Mouse (Mus musculus) layer of hippocampus, adult 8-10 months (tissue): ENCODE results near the gene Pnmt. TPM values are rescaled to one million over a fixed set of nuclear protein-coding genes. Genes with fewer than 3 reads are reported as not detected.

Experiments used
- DNase-seq, 2 experiments: peaks; one replicate each; pipeline ENCODE4 v3.0.0; 2022; ENCODE audit warnings: low spot score in 2 of 2
- total RNA-seq, 4 experiments: library from RNA; stranded (reverse); gene quantifications; 2 replicates each; pipeline ENCODE4 v1.2.4; 2022

Gene Pnmt
- total RNA-seq, 4 experiments from 2014 or later, result 0.37 to 1.5 (median 1.3) TPM; not detected in 1

GRCm38 (mm10) chr11:98412797-98413301 is 26.6 kb downstream of the Pnmt start:
- DNase-seq, result no peak

GRCm38 (mm10) chr11:98413731-98414130 is 27.5 kb downstream of the Pnmt start:
- DNase-seq, result no peak

GRCm38 (mm10) chr11:98414162-98414561 is 27.9 kb downstream of the Pnmt start:
- DNase-seq, result no peak

GRCm38 (mm10) chr11:98417074-98417473 is 30.8 kb downstream of the Pnmt start:
- DNase-seq, result no peak

GRCm38 (mm10) chr11:98418273-98418672 is 32.0 kb downstream of the Pnmt start:
- no peak for DNase-seq

- DNase-seq, result no peak
These were observed 32.8 kb downstream of the Pnmt start for GRCm38 (mm10) chr11:98418939-98419547.

GRCm38 (mm10) chr11:98426592-98426991 is 40.3 kb downstream of the Pnmt start:
- DNase-seq, result no peak

- no peak for DNase-seq
These were observed 42.2 kb downstream of the Pnmt start for GRCm38 (mm10) chr11:98428436-98428835.

GRCm38 (mm10) chr11:98431743-98432502 is 45.7 kb downstream of the Pnmt start:
- DNase-seq, result no peak

GRCm38 (mm10) chr11:98435723-98436122 is 49.5 kb downstream of the Pnmt start:
- no peak for DNase-seq

- no peak for DNase-seq
These were observed 51.2 kb downstream of the Pnmt start for GRCm38 (mm10) chr11:98437441-98437840.

Other genes with a start within 250 kb of the Pnmt start
- gene Fbxl20, start 236.0 kb upstream of the Pnmt start, total RNA-seq, result 10 to 100 TPM; 35.0 to 49.9 (median 41.5) TPM
- 10 to 100 TPM; 42.9 to 57.7 (median 49.4) TPM for gene Med1, start 193.2 kb upstream of the Pnmt start, total RNA-seq
- gene Cdk12, start 183.4 kb upstream of the Pnmt start, total RNA-seq, result 10 to 100 TPM; 38.8 to 43.5 (median 42.3) TPM
- gene Neurod2, start 56.8 kb upstream of the Pnmt start, total RNA-seq, result 100 to 1,000 TPM; 124 to 133 (median 129) TPM
- 10 to 100 TPM; 52.5 to 55.9 (median 53.3) TPM for gene Ppp1r1b, start 38.0 kb upstream of the Pnmt start, total RNA-seq
- 10 to 100 TPM; 35.5 to 41.0 (median 36.5) TPM for gene Stard3, start 28.1 kb upstream of the Pnmt start, total RNA-seq
- 10 to 100 TPM in 2 of 4 experiments, 1 to 10 TPM in 2; 1.2 to 15.3 (median 8.3) TPM for gene Tcap, start 2.6 kb upstream of the Pnmt start, total RNA-seq
- 10 to 100 TPM in 2 of 4 experiments, 1 to 10 TPM in 2; 8.7 to 11.7 (median 9.6) TPM for gene Pgap3, start 14.0 kb downstream of the Pnmt start, total RNA-seq
- 1 to 10 TPM; 2.1 to 3.5 (median 2.9) TPM for gene Erbb2, start 26.0 kb downstream of the Pnmt start, total RNA-seq
- gene Mien1, start 52.5 kb downstream of the Pnmt start, total RNA-seq, result 10 to 100 TPM; 83.9 to 93.8 (median 89.8) TPM
- 1 to 10 TPM; 2.6 to 3.5 (median 2.9) TPM for gene Grb7, start 59.9 kb downstream of the Pnmt start, total RNA-seq
- gene Ikzf3, start 159.6 kb downstream of the Pnmt start, total RNA-seq, result not detected
- under 1 TPM in 1 of 4 experiments, not detected in 3; 0.75 TPM for gene Zpbp2, start 164.6 kb downstream of the Pnmt start, total RNA-seq
- gene Ormdl3, start 200.9 kb downstream of the Pnmt start, total RNA-seq, result 10 to 100 TPM; 43.4 to 57.6 (median 48.9) TPM
- not detected for gene Lrrc3c, start 211.8 kb downstream of the Pnmt start, total RNA-seq
- gene Gm12355, start 239.2 kb downstream of the Pnmt start, total RNA-seq, result 10 to 100 TPM; 12.1 to 20.0 (median 14.9) TPM
- gene Gsdma3, start 239.9 kb downstream of the Pnmt start, total RNA-seq, result under 1 TPM in 1 of 4 experiments, not detected in 3; 0.27 TPM